ENCODE assay signal across 13 mouse cellular contexts in the genomic region with DNA sequence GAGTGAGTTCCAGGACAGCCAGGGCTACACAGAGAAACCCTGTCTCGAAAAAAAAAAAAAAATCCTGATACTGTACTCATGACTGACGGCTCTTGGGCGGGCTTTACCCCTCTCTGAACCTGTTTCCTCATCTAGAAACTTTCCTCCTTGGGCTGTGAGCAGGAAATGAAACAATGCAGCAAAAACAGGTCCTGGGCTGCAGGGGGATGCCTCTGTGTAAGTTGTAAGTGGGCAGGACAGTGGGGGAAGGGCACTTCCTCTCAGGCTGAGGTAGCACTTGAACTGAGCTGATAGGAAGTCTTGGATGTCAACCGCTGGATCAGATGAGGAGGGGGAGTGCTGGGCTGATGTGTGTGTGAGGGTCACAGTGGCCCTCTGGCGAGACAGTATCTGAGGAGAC. TPM values are rescaled to one million over a fixed set of nuclear protein-coding genes. Genes with fewer than 3 reads are reported as not detected.
DNase-seq lines count a peak whose midpoint lies in the region; ATAC-seq and TF ChIP-seq lines count a peak whose summit lies in the region.
"Had no signal": no experiment of that assay in that cellular context is flagged by ENCODE, and none has a peak within 500 bp of the region (broad histone marks: within the 10 kb centered on the region; RNA-seq: fewer than 3 reads in every experiment).

No protein-coding gene starts in this region.

- no peaks in the 10 kb centered on the region for H3K36me3 ChIP-seq in heart, postnatal 0 days (replicated peaks; ENCODE audit: control insufficient read depth, insufficient read depth, low read length)
- H3K36me3 ChIP-seq in liver, embryonic 12.5 days, result no peaks in the 10 kb centered on the region
- H3K36me3 ChIP-seq: forebrain, embryonic 10.5 days had no signal

- intact Hi-C loops in gastrocnemius, adult 2 months (cut with DNase I), result no loop called here

- no peaks in the 10 kb centered on the region for H3K27me3 ChIP-seq in heart, postnatal 0 days (ENCODE audit: control insufficient read depth, insufficient read depth, low read length)
- no peaks in the 10 kb centered on the region for H3K27me3 ChIP-seq in liver, embryonic 12.5 days (replicated peaks)

- H3K4me3 ChIP-seq in heart, postnatal 0 days (ENCODE audit: low read depth, low read length), result no peak overlapping the region
- H3K4me3 ChIP-seq in liver, embryonic 12.5 days, result no peak overlapping the region
- no peak overlapping the region for H3K4me3 ChIP-seq in gastrocnemius, adult 2 months
- H3K4me3 ChIP-seq: forebrain, embryonic 10.5 days; myocyte had no signal

- H3K4me1 ChIP-seq in heart, postnatal 0 days (ENCODE audit: control insufficient read depth, insufficient read depth), result no peaks in the 10 kb centered on the region
- H3K4me1 ChIP-seq in liver, embryonic 12.5 days, result peaks cover 13% of the 10 kb centered on the region

- H3K4me2 ChIP-seq in heart, postnatal 0 days (ENCODE audit: low read depth, low read length), result no peak overlapping the region
- H3K4me2 ChIP-seq in liver, embryonic 12.5 days, result peak overlapping the region; percentile 11; the same call in 1 of the 2 replicates
- H3K4me2 ChIP-seq: hindbrain, embryonic 14.5 days had no signal

- DNase-seq in heart, postnatal 0 days (ENCODE audit: low spot score), result peak; percentile 26
- DNase-seq in heart, adult 8-10 months (ENCODE audit: low spot score), result no peak
- peak; percentile 19 to 22 for DNase-seq in spleen, postnatal 36 days (ENCODE audit: low spot score in 2 of 2)
- DNase-seq in spleen, adult 18-20 months, result no peak
- peak; percentile 18 for DNase-seq in thymus, postnatal 25 days
- DNase-seq in gastrocnemius, adult 2 months, result no peak
- DNase-seq in right cerebral cortex, postnatal 36 days (ENCODE audit: low spot score in 2 of 2), result no peak
- DNase-seq: gastrocnemius, postnatal 14 days had no signal

- ATAC-seq in heart, postnatal 0 days (ENCODE audit: insufficient read depth, low read depth), result peak; percentile 34; the same call in 1 of the 2 replicates
- no peak for ATAC-seq in liver, embryonic 12.5 days

- H3K9ac ChIP-seq in heart, postnatal 0 days (replicated peaks; ENCODE audit: low read depth, low read length), result no peak overlapping the region
- no peak overlapping the region for H3K9ac ChIP-seq in liver, embryonic 12.5 days
- H3K9ac ChIP-seq: hindbrain, embryonic 14.5 days had no signal

- 54% methylated on average over 5 of the region's 5 CpGs for WGBS in heart, postnatal 0 days
- 10% methylated on average over 5 of the region's 5 CpGs for WGBS in liver, embryonic 12.5 days (ENCODE audit: insufficient replicate concordance)

- H3K27ac ChIP-seq in heart, postnatal 0 days (ENCODE audit: low read depth), result no peak overlapping the region
- 0 out of 2 replicates have a peak overlapping the region, but pooled peaks have one; percentile 33 for H3K27ac ChIP-seq in liver, embryonic 12.5 days
- no peak overlapping the region for H3K27ac ChIP-seq in gastrocnemius, adult 2 months
- H3K27ac ChIP-seq: hindbrain, embryonic 14.5 days had no signal

- H3K9me3 ChIP-seq in heart, postnatal 0 days (replicated peaks; ENCODE audit: control insufficient read depth, low read length), result no peaks in the 10 kb centered on the region
- no peaks in the 10 kb centered on the region for H3K9me3 ChIP-seq in liver, embryonic 12.5 days (replicated peaks)
- H3K9me3 ChIP-seq: forebrain, embryonic 10.5 days had no signal

- TF ChIP-seq CTCF in heart, postnatal 0 days (IDR thresholded peaks at IDR 0.05; ENCODE audit: low read depth), result no peak
- TF ChIP-seq CTCF in gastrocnemius, adult 2 months (IDR thresholded peaks at IDR 0.05), result no peak

- no peak for TF ChIP-seq EP300 in heart, postnatal 0 days (IDR thresholded peaks at IDR 0.05; ENCODE audit: low read depth)

RNA-seq across cellular contexts. Expression of a gene that starts 21.8 kb away (rescaled TPM):
- total RNA-seq in heart, postnatal 0 days (2014; rRNA removed; ENCODE audit: low replicate concordance), result not detected in 2 replicates
- polyA plus RNA-seq in heart, postnatal 0 days (2015; fragmentation: Nextera tagmentation; extraction: Ambion mirVana), result 3.9 and 4.1 TPM in 2 replicates
- not detected for total RNA-seq in heart, adult 8-10 months (2022)
- polyA plus RNA-seq in liver, embryonic 12.5 days (2016; fragmentation: Nextera tagmentation; extraction: Ambion mirVana), result 40.8 and 42.9 TPM in 2 replicates
- total RNA-seq in gastrocnemius, adult 2 months (2021), result not detected
- total RNA-seq: gastrocnemius, postnatal 14 days had no signal
- polyA plus RNA-seq: cortical plate, adult 2 months; forebrain, embryonic 10.5 days; hindbrain, embryonic 14.5 days had no signal

Comparison
In these comparisons a context has a peak if more than half of its experiments do, and no peak if none do; other contexts are left out.
1. DNase-seq: peak in heart, postnatal 0 days (single experiment), spleen, postnatal 36 days (2 of 2) and thymus, postnatal 25 days (single experiment); none in heart, adult 8-10 months (single experiment), spleen, adult 18-20 months (0 of 2), gastrocnemius, adult 2 months (single experiment) and right cerebral cortex, postnatal 36 days (0 of 2).